Mouse (Mus musculus) central nervous system, embryonic 11.5 days (tissue): Measurements from ENCODE around the gene Arl6ip6. TPM values are rescaled to one million over a fixed set of nuclear protein-coding genes. Genes with fewer than 3 reads are reported as not detected.

Experiments used
- polyA plus RNA-seq: library from polyadenylated mRNA; depleted of rRNA; stranded (reverse); fragments of >200 nt; gene quantifications from 2 replicates; pipeline ENCODE4 v1.2.3, GENCODE M21; 2012; rRNA removed

Gene Arl6ip6
- polyA plus RNA-seq: 55.0 and 58.2 TPM in 2 replicates

DNA sequence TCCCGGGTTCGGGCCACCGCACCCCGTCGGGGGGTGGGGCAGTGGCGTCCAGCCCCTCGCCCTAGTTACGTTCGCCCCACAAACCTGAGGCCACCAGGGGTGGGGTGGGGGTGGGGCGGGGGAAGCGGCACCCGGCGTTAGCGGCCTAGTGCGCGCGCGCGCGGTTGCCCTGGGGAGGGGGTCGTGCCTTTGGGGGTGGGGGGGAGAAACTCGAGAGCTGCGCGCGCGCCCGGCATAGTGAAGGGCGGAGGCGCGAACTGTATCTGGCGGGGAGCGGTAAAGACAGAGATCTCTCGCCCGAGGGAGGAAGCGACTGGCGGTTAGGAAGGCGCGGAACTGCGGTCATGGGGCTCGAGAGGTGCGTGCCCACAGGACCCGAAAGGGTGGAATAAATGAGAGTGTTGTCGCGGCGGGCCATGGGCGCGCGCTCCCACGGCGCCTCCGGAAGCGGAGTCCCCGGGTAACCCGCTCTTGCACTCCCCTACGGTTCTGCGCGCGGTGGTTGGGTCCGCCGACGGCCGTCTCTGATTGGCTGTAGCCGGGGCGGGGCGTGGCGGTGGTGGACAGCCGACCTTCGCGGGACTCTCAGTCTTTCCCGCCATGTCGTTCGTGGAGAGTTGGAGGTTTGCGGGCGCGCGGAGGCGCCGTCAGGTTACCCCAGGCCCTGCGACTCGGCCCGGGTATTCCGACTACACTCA lies at the start of gene Arl6ip6:
TSS of gene Arl6ip6 (plus strand) at position 204 of the 698 bp plus-strand sequence.

DNA sequence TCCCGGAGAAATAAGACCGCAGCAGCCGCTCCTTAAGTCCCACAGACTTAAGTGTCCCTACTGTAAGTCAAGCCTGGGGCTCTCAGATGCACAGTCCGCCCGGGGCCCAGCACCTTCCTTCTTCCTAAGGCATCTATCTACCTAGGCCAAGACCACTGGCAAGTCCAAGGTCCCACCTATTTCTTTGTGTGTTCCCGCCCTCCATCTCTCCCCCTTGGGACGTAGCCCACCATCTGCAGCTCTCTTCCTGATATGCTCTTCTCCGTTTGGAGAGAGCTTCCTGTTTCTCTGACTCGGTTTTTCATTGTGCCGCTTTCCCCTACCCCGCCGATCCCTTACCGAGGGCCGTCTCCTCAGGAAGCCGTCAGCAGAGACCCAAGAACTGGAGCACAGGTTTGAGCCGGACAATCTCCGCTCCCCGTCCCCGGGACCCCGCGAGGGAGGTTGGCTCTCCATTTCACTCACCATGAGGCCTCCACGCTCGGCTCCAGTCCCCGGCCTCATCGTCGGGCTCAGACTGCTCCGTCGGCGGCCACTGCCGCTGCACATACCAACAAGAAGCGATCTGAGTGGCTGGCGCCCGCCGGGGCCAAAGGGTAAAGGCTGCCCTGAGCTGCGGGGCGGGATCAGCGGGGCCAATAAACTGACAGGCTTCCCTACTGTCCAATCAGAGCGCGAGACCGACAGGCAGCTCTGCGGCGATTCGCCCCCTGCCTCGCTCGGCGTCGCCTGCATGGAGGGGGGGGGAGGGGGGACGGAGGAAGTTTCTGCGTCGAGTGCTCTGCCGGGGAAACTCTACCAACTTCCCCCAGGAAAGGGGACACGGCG lies 628 bp upstream of the Arl6ip6 start, which contains the start of gene Prpf40a:
TSS of gene Prpf40a (minus strand) at position 601 of the 828 bp plus-strand sequence.

Other genes starting within 250 kb of the Arl6ip6 start
- 60.4 and 178 TPM in 2 replicates for gene Prpf40a, start 442 bp upstream of the Arl6ip6 start, polyA plus RNA-seq